12 mouse cellular contexts compared by ENCODE assay signal in the genomic region with DNA sequence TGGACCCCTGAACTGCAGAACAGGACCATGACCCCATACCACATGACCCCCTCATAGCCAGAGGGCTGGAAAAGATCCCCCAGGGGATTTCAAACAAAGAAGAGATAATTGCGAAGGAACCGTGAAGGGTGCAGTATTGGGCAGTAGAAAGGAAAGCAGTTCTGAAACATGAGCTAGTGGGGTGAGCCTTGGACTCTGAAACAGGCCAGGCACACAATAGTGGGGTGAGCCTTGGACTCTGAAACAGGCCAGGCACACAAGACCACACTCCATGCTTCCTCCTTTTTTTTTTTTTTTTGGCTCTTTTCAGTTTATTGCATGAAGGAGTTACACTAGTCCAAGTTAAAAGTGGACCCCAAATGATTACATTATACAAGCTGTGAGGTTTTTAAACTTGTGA. TPM values are rescaled to one million over a fixed set of nuclear protein-coding genes. Genes with fewer than 3 reads are reported as not detected.
"Had no signal": no experiment of that assay in that cellular context is flagged by ENCODE, and none has a peak within 500 bp of the region (broad histone marks: within the 10 kb centered on the region; RNA-seq: fewer than 3 reads in every experiment).

No protein-coding gene starts in this region.

RNA-seq across cellular contexts. Expression of a gene that starts 3.8 kb away (rescaled TPM):
- total RNA-seq: megakaryocyte progenitor cell, adult 5-6 weeks had no signal
- polyA plus RNA-seq: lung, embryonic 15.5 days; macrophage; midbrain, embryonic 12.5 days; myocyte; neural tube, embryonic 11.5 days; neural tube, embryonic 13.5 days; neural tube, embryonic 15.5 days; spleen, adult 2 months; stomach, postnatal 0 days had no signal

RNA-seq across cellular contexts. Expression of a gene that starts 20.7 kb away (rescaled TPM):
- polyA plus RNA-seq: macrophage, myocyte had no signal

RNA-seq across cellular contexts. Expression of a gene that starts 46.8 kb away (rescaled TPM):
- total RNA-seq: megakaryocyte progenitor cell, adult 5-6 weeks had no signal
- polyA plus RNA-seq: spleen, adult 2 months had no signal

RNA-seq across cellular contexts. Expression of a gene that starts 57.1 kb away (rescaled TPM):
- total RNA-seq: megakaryocyte progenitor cell, adult 5-6 weeks had no signal
- polyA plus RNA-seq: liver, embryonic 14.5 days; lung, embryonic 15.5 days; macrophage; midbrain, embryonic 12.5 days; myocyte; neural tube, embryonic 11.5 days; neural tube, embryonic 13.5 days; stomach, embryonic 15.5 days; stomach, postnatal 0 days had no signal
